Mouse (Mus musculus) forebrain, postnatal 0 days (tissue): Measurements from ENCODE around the gene Fbxl19. TPM values are rescaled to one million over a fixed set of nuclear protein-coding genes. Genes with fewer than 3 reads are reported as not detected.
A peak's percentile ranks its signal among the peaks of the same experiment; 100 is the strongest.

Source experiments
- ATAC-seq: fragments of 200-750 bp; cut with Nextera tagmentation; 2 replicates; pipeline ENCODE4 v1.8.0; 2017; ENCODE audit warnings: mild to moderate bottlenecking, moderate library complexity
- DNase-seq: peaks from one replicate; pipeline ENCODE4 v3.0.0-alpha.2; 2015
- H3K27ac ChIP-seq: fragments of 300-500 bp; sonication (generic); 2 replicates; pipeline ENCODE4 v1.5.1; 2014; ENCODE audit warnings: low read depth, mild to moderate bottlenecking, antibody characterized with exemption, low read length, moderate library complexity, mixed read lengths
- H3K27me3 ChIP-seq: fragments of 300-500 bp; sonication (generic); 2 replicates; pipeline ENCODE4 v1.6.1; 2014; ENCODE audit warnings: mild to moderate bottlenecking, low read length, mixed read lengths; ENCODE audit not compliant: insufficient read depth
- H3K36me3 ChIP-seq: fragments of 300-500 bp; sonication (generic); 2 replicates; pipeline ENCODE4 v1.6.1; 2014; ENCODE audit warnings: mild to moderate bottlenecking, moderate library complexity; ENCODE audit not compliant: insufficient read depth
- H3K4me1 ChIP-seq: fragments of 300-500 bp; sonication (generic); 2 replicates; pipeline ENCODE4 v1.6.1; 2014; ENCODE audit warnings: antibody characterized with exemption; ENCODE audit not compliant: insufficient read depth
- H3K4me2 ChIP-seq: fragments of 300-500 bp; sonication (generic); 2 replicates; pipeline ENCODE4 v1.6.1; 2014; ENCODE audit warnings: low read depth, mild to moderate bottlenecking, moderate library complexity
- H3K4me3 ChIP-seq: fragments of 300-500 bp; sonication (generic); 2 replicates; pipeline ENCODE4 v1.5.1; 2014; ENCODE audit warnings: low read depth, low read length, mixed read lengths
- H3K9ac ChIP-seq: fragments of 300-500 bp; sonication (generic); 2 replicates; pipeline ENCODE4 v1.6.1; 2014; ENCODE audit warnings: mild to moderate bottlenecking
- H3K9me3 ChIP-seq: fragments of 300-500 bp; sonication (generic); 2 replicates; pipeline ENCODE4 v1.6.1; 2016; ENCODE audit warnings: low read length
- CTCF ChIP-seq: sonication (generic); IDR thresholded peaks from 2 replicates; pipeline ENCODE4 v1.5.1; 2016; ENCODE audit warnings: antibody characterized with exemption, control low read depth, low read depth
- WGBS: fragments of 180-500 bp; shearing (Covaris S2); extraction: QIAGEN DNeasy Blood & Tissue Kit; methylation state at CpG from one replicate; pipeline ENCODE4 v1.1.7; 2014; 5-methylcytosine and 5-hydroxymethylcytosine counted together
- polyA plus RNA-seq: library from polyadenylated mRNA; unstranded; fragments of >200 nt; fragmentation: Nextera tagmentation; extraction: Ambion mirVana; gene quantifications from 2 replicates; pipeline ENCODE4 v1.2.1, GENCODE M21; 2015
- total RNA-seq: library from RNA; depleted of rRNA; stranded (reverse); fragments of >200 nt; gene quantifications from 2 replicates; pipeline ENCODE4 v1.2.3, GENCODE M21; 2014

Gene Fbxl19
- total and polyA plus RNA-seq, 2 experiments from 2014 or later: 6.9 to 178 TPM

- peaks cover 30% of the 10 kb centered on the region for H3K36me3 ChIP-seq
- peak overlapping the region; percentile 92 for H3K9ac ChIP-seq
- DNase-seq: no peak
- H3K27ac ChIP-seq: peak overlapping the region; percentile 90
- no peaks in the 10 kb centered on the region for H3K9me3 ChIP-seq
- TF ChIP-seq CTCF: no peak
- no peaks in the 10 kb centered on the region for H3K27me3 ChIP-seq
- H3K4me3 ChIP-seq: peak overlapping the region; percentile 85
- H3K4me1 ChIP-seq: 0 out of 2 replicates have a peak, but pooled peaks cover 8% of the 10 kb centered on the region
- no peak for ATAC-seq
- WGBS: 29% methylated on average over 22 of the region's 22 CpGs
- H3K4me2 ChIP-seq: peak overlapping the region; percentile 68
Measured at GRCm38 (mm10) chr7:127707045-127707956, 37.0 kb upstream of the Fbxl19 start.

GRCm38 (mm10) chr7:127707957-127708206, 36.5 kb upstream of the Fbxl19 start:
- no peak for TF ChIP-seq CTCF
- Histone ChIP-seq H3K27ac (peak overlapping the region; percentile 90), H3K4me3 (peak overlapping the region; percentile 85), H3K4me2 (peak overlapping the region; percentile 68), H3K4me1 (0 out of 2 replicates have a peak, but pooled peaks cover 12% of the 10 kb centered on the region), H3K9ac (peak overlapping the region; percentile 92), H3K9me3 (no peaks in the 10 kb centered on the region), H3K27me3 (no peaks in the 10 kb centered on the region), H3K36me3 (peaks cover 30% of the 10 kb centered on the region)
- no peak for DNase-seq
- no peak for ATAC-seq
- WGBS: 1% methylated on average over 5 of the region's 5 CpGs

- ATAC-seq: peak; percentile 88
- H3K27ac ChIP-seq: peak within 1 kb of the TSS; percentile 90
- peak; percentile 91 for DNase-seq
- TF ChIP-seq CTCF: peak; percentile 72
- peak within 1 kb of the TSS; percentile 85 for H3K4me3 ChIP-seq
- WGBS: under 1% methylated on average over 60 of the region's 90 CpGs
- peak within 1 kb of the TSS; percentile 92 for H3K9ac ChIP-seq
- no peaks in the 10 kb centered on the region for H3K27me3 ChIP-seq
- H3K9me3 ChIP-seq: no peaks in the 10 kb centered on the region
- H3K4me2 ChIP-seq: peak within 1 kb of the TSS; percentile 68
- 0 out of 2 replicates have a peak, but pooled peaks cover 12% of the 10 kb centered on the region for H3K4me1 ChIP-seq
- peaks cover 27% of the 10 kb centered on the region for H3K36me3 ChIP-seq
Measured at GRCm38 (mm10) chr7:127708207-127709078, 35.9 kb upstream of the Fbxl19 start, which contains the start of gene Bcl7c. Bcl7c (minus strand) TSS chr7:127708933.

- ATAC-seq (no peak), DNase-seq (no peak)
- Histone ChIP-seq H3K27ac (peak overlapping the region; percentile 90; the same call in 1 of the 2 replicates), H3K4me3 (peak overlapping the region; percentile 85), H3K36me3 (peaks cover 19% of the 10 kb centered on the region), H3K9me3 (no peaks in the 10 kb centered on the region), H3K27me3 (no peaks in the 10 kb centered on the region), H3K4me2 (peak overlapping the region; percentile 68), H3K4me1 (0 out of 2 replicates have a peak, but pooled peaks cover 12% of the 10 kb centered on the region), H3K9ac (no peak overlapping the region)
- no peak for TF ChIP-seq CTCF
- WGBS: 69% methylated on average over 5 of the region's 5 CpGs
Measured at GRCm38 (mm10) chr7:127709261-127709979, 34.9 kb upstream of the Fbxl19 start.

GRCm38 (mm10) chr7:127711031-127711430, 33.3 kb upstream of the Fbxl19 start:
- H3K4me1 ChIP-seq: 0 out of 2 replicates have a peak, but pooled peaks cover 12% of the 10 kb centered on the region
- H3K9ac ChIP-seq: no peak overlapping the region
- no peak overlapping the region for H3K4me3 ChIP-seq
- DNase-seq (no peak), ATAC-seq (no peak)
- H3K36me3 ChIP-seq: peaks cover 6% of the 10 kb centered on the region
- TF ChIP-seq CTCF: no peak
- no peaks in the 10 kb centered on the region for H3K9me3 ChIP-seq
- H3K27me3 ChIP-seq: no peaks in the 10 kb centered on the region
- 88% methylated on average over 3 of the region's 3 CpGs for WGBS
- no peak overlapping the region for H3K27ac ChIP-seq
- no peak overlapping the region for H3K4me2 ChIP-seq

GRCm38 (mm10) chr7:127711456-127711855, 32.9 kb upstream of the Fbxl19 start:
- no peak overlapping the region for H3K4me2 ChIP-seq
- peaks cover 2% of the 10 kb centered on the region; the same call in 1 of the 2 replicates for H3K36me3 ChIP-seq
- no peak for ATAC-seq
- H3K4me3 ChIP-seq: no peak overlapping the region
- H3K9me3 ChIP-seq: no peaks in the 10 kb centered on the region
- 0 out of 2 replicates have a peak, but pooled peaks cover 12% of the 10 kb centered on the region for H3K4me1 ChIP-seq
- H3K27me3 ChIP-seq: no peaks in the 10 kb centered on the region
- no peak overlapping the region for H3K9ac ChIP-seq
- DNase-seq: no peak
- 67% methylated on average over 3 of the region's 3 CpGs for WGBS
- no peak for TF ChIP-seq CTCF
- H3K27ac ChIP-seq: no peak overlapping the region
